Mouse (Mus musculus) heart, adult 9 months (tissue): ENCODE data around the gene Tmem116.

Experiments used
- DNase-seq, 2 experiments: peaks; one replicate each; pipeline ENCODE4 v3.0.0; 2022; ENCODE audit warnings: low spot score in 2 of 2

Gene Tmem116

DNA sequence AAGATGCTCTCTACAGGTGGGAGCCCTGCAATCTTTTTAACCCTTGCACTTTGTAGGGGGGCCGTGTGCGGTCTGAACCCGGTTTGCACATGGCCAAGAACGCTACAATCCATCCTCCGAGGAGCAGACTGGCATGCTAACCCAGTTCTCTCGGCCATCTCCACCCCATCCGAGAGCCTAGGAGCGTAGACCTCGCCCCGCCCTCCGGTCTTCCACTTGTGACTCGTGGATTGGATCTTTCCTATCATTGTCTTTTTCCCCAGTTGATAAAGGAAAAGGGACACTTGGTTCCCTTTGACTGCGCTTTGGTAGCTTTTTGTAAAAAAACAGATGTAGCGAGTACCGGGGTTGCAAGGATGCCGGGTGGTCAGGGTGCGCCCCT lies at the start of gene Tmem116:
Gene Tmem116, plus strand, starts transcription at position 250 of the 382 bp plus-strand sequence.
- peak in 1 of 2 experiments; percentile 33 for DNase-seq

GRCm38 (mm10) chr5:121407856-121408255 lies 43.8 kb upstream of the Tmem116 start:
- DNase-seq, result no peak

DNA sequence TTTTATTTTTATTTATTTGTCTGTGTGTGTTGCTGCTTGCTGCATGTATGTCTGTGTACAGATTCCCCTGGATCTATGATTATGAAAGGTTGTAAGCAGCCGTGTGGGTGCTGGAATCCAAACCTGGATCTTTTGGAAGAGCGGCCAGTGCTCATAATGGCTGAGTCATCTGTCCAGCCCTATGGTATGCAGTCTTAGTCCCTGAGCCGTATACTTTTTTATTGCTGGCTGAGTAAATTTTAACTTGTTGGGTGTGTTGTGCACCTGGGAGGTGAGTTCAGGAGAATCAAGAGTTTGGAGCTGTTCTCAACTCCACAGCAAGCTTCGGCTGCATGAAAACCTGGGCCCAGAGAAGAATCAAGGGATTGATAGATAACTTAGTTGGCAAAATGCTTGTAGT lies 40.7 kb upstream of the Tmem116 start:
- no peak for DNase-seq

GRCm38 (mm10) chr5:121420721-121421120 lies 31.0 kb upstream of the Tmem116 start:
- DNase-seq, result no peak

GRCm38 (mm10) chr5:121422787-121423186 lies 28.9 kb upstream of the Tmem116 start:
- no peak for DNase-seq

DNA sequence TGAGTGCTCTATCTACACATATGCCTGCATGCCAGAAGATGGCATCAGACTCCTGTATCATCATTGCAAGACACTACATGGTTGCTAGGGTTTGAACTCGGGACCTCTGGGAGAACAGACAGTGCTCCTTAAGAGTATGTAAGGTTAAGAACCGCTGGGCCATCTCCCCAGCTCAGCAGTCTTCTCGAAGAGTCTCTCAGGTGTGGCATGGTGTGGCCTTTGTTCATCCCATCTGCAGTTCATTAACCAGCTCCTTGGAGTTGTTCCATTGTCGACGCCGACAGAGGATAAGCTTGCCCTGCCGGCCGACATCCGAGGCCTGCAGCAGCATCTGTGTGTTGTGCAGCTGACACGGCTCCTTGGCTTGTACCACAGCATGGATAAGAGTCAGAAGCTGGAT lies 28.4 kb upstream of the Tmem116 start:
- no peak for DNase-seq

DNA sequence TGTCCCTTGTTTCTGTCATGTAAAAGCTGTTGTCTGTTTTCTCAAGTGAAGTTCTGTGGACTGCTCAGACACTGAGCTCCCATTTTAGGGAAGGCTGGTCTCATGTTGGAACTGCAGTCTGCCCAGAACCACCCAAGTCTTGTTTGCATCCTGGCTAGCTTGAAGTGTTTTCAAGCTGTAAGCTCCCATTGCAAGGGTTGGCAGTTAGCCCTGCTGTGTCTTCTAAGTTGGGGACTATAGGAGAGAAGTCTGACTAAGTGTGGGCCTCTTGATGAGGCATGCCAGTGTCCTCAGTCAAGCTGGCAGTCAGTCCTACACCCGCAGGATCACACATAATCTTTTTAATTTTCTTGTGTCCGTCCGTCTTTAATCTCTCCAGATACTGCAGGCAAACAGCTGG lies 22.7 kb upstream of the Tmem116 start:
- no peak for DNase-seq

- DNase-seq, result no peak
These were observed 13.6 kb upstream of the Tmem116 start for GRCm38 (mm10) chr5:121438131-121438530.

GRCm38 (mm10) chr5:121438756-121439155 lies 12.9 kb upstream of the Tmem116 start:
- DNase-seq, result no peak

- no peak for DNase-seq
These were observed 8.1 kb upstream of the Tmem116 start for GRCm38 (mm10) chr5:121443548-121443947.

DNA sequence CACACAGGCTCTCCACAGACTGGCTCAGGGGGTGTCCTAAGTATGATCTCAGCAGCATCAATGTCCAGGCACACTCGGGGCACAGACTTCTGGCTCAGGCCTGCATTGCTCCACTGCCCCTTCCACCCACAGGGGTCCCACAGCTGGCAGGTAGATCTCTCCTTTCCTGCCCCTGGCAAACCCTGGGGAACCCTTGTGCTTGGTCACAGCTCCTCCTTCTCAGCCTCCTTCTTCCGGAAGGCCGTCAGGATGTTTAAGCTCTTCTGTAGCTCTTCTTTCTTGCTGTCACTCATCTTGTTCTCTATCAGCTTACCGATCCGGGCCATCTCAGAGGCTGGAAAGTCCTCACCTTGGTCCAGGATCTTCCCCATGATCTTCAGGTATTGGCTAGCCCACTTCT lies 6.8 kb upstream of the Tmem116 start:
- no peak for DNase-seq

- no peak for DNase-seq
These were observed 3.2 kb upstream of the Tmem116 start for GRCm38 (mm10) chr5:121448450-121448849.

DNA sequence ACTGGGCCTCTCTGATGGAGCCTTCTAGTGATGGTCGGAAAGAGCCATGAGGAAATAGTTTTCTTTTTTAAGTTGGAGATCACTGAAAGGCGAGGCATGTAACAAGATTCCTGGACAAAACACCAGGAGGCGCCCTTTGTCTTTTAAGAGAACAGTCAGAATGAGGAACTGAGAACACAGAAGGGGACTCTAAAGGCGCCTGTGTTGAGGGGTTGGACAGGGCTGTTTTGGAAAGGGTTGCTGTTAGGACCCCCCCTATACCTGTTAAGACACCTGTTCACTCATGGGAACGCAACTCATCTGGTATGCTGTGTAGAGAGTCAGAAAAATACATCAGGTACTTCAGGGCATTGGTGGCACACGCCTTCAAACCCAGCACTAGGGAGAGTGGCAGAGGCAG lies 1.7 kb upstream of the Tmem116 start:
- peak in 1 of 2 experiments; percentile 51 for DNase-seq

DNA sequence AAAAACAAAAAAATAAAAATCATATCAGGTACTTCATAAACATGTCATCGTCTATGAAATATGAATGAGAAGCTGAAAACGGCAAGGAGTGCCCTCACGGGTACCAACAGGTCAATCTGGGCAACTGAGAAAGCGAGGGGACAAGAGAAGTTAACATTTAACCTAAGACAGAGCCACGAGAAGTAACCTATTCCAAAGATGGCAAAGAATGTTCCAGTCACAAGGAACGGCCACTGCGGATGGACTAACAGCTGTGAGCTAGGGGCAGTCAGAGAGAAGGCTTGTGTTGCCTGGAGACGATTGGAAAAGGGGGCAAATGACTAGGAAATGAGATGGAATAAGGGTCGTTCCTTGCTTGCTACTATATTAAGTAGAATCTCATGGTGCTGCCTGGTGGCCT lies 1.2 kb upstream of the Tmem116 start:
- no peak for DNase-seq

- peak in 1 of 2 experiments; percentile 49 for DNase-seq
These were observed 490 bp upstream of the Tmem116 start for GRCm38 (mm10) chr5:121451203-121451602.

DNA sequence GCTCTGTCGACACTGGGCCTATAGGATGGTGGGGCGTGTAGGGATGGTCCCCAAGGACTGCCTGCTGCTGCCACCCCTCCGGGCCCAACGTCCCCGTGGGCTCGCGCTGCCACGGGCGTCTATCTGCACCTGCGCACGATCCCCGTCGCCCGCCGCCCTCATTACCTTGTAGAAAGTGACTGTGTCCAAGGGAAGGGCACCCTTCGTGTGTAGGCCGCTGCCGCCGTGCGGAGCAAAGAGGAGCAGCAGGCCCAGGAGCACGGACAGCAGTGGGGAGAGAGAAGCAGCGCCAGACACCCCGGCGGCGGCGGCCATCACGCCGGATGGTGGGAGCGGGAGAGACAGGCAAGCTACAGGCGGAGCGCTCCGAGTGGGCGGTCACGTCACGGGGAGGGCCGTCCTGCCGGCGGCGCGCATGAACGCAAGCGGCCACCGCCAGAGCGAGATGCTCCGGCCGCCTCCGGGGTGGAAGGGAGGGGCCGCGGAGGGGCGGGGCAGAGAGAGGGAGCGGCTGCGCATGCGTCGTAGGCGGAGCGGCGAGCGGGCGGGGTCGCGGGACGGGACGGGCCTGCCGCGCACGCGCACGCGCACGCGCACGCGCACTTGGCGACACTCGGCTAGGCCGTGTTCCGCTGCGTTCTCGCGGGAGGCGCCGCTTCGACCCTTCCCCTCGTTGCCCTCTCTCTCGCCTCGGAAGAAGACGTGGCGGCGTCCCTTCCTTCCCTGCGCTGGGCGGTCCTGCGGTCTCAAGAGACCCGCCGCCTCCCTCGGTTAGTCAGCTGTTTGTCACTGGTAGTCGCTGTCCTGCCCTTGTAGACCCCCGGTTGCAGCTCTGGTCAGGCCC lies 555 bp downstream of the Tmem116 start, which contains the start of gene Erp29:
Gene Erp29, minus strand, starts transcription at position 481 of the 844 bp plus-strand sequence.
- DNase-seq, result peak; percentile 98

DNA sequence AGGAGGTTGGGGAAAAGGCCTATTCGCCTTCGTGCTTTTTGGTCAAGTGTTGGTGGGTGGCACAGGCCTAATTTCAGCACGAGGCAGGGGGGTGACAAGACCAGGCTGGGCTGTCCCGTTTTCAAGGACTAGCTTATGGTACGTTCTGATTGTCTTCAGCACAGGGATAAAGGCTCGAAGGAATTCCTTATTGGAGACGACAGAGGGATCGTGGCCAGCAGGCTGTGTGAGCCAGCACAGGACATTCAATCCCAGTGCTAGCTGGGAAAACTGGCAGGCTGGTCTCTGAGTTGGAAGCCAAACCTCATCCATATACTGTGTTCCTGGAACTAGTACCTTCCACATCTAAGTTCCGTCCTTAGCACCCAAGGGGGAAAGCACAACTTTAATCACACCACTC lies 1.2 kb downstream of the Tmem116 start:
- DNase-seq, result no peak

DNA sequence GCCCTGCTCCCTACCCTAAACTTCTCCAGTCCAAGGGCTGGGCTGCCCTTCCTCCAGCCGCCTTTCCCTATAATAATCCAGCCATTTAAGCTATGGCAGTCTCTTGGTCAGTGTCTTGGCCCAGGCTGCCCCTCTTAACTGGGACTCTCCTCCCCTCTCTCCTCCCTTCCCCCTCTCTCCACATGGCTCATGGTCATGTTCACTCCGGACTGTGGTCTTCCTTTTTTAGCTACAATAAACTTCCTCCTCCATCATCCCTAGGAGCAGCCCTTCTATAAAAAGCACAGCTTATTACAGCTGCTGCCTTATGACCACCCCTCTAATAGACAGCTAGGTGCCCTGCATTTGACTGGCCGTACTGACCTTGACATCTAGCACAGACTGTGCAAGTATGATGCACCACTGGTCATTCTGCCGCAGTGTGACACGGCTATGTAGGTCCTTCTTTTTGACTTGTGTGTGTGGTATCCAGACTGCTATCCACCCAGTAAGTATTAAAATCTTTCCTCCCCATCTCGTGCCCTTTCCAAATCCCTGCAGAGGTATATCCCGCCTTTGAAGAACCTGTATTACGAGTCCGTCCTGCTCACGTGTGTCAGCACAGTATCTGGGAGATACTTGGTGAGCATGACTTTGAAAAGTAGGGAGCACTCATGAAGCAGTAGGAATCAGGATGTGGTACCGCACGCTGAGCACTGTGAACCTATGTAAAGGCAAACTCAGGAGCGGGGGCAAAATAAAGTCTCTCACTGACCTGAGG lies 2.2 kb downstream of the Tmem116 start:
- peak; percentile 40 to 42 for DNase-seq

- DNase-seq, result no peak
These were observed 2.8 kb downstream of the Tmem116 start for GRCm38 (mm10) chr5:121454503-121454782.

GRCm38 (mm10) chr5:121455510-121456265 lies 4.0 kb downstream of the Tmem116 start:
- no peak for DNase-seq

DNA sequence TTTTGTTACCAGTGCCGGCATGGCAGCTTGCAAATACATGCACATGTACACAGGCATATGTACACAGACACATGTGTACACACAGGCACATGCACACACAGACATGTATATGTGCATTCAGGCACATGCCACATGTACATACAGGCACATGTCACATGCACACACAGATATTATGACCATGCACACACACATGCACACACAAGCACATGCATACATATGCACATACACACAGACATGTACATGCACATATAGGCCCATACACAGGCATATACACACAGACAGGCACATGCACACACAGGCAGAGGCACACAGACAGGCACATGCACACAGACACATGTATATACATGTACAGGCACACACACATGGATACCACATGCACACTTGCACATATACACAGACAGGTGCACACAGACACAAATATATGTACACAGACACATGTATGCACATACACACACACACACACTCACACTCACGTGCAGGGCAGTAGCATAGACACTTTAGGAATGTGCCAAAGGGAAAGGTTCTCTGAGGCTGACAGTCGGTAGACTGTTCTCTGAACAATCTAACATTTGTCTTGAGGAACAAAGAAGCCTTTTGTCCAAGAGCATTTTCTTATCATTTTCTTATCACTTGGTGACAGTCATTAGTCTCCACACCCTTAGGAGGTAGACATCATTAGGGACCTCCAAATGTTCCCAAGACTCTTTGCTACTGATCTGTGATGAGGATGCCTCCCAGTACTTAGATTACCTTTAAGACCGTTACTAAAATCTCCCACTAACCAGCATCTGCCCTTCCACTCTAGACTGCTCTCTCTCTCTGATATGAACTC lies 9.9 kb downstream of the Tmem116 start:
- DNase-seq, result no peak

- DNase-seq, result no peak
These were observed 10.4 kb downstream of the Tmem116 start for GRCm38 (mm10) chr5:121462171-121462502.
